Mouse (Mus musculus): ENCODE results near the gene Rpa1. TPM values are rescaled to one million over a fixed set of nuclear protein-coding genes. Genes with fewer than 3 reads are reported as not detected.
"Not testable (repeated sequence)": the region's sequence is repeated elsewhere in the genome, so short reads cannot be mapped to it uniquely, and the experiment has no call there.

Rpa1 gene
- polyA plus RNA-seq, 1 experiment from 2014 or later, result 154 TPM

- H3K27me3 ChIP-seq (ENCODE audit: control insufficient read depth, insufficient read depth, low read length), result no peaks in the 10 kb centered on the region
- H3K4me2 ChIP-seq (ENCODE audit: low read depth, severe bottlenecking), result no peak overlapping the region
- no peaks in the 10 kb centered on the region for H3K4me1 ChIP-seq (ENCODE audit: control insufficient read depth, insufficient read depth, low read length)
- peaks cover 15% of the 10 kb centered on the region; the same call in 1 of the 2 replicates for H3K36me3 ChIP-seq (ENCODE audit: control insufficient read depth, insufficient read depth, low read length)
- H3K27ac ChIP-seq (replicated peaks; ENCODE audit: low read depth, low read length), result no peak overlapping the region
- DNase-seq (ENCODE audit: low spot score) (no peak), ATAC-seq (ENCODE audit: insufficient number of reproducible peaks, low FRiP score, low TSS enrichment, low read depth) (no peak)
- 60% methylated on average over 11 of the region's 11 CpGs for WGBS
- H3K4me3 ChIP-seq (ENCODE audit: low read depth, low read length), result no peak overlapping the region
- H3K9me3 ChIP-seq (ENCODE audit: control insufficient read depth, low read length), result no peaks in the 10 kb centered on the region
- H3K9ac ChIP-seq (ENCODE audit: low read length), result no peak overlapping the region
Measured at GRCm38 (mm10) chr11:75298491-75298890, 49.6 kb downstream of the Rpa1 start.

- Histone ChIP-seq H3K9me3 (ENCODE audit: control insufficient read depth, low read length) (no peaks in the 10 kb centered on the region), H3K4me1 (ENCODE audit: control insufficient read depth, insufficient read depth, low read length) (no peaks in the 10 kb centered on the region), H3K27me3 (ENCODE audit: control insufficient read depth, insufficient read depth, low read length) (no peaks in the 10 kb centered on the region; the same call in 1 of the 2 replicates), H3K27ac (replicated peaks; ENCODE audit: low read depth, low read length) (no peak overlapping the region), H3K4me3 (ENCODE audit: low read depth, low read length) (no peak overlapping the region), H3K36me3 (ENCODE audit: control insufficient read depth, insufficient read depth, low read length) (peaks cover 13% of the 10 kb centered on the region; the same call in 1 of the 2 replicates), H3K9ac (ENCODE audit: low read length) (no peak overlapping the region), H3K4me2 (ENCODE audit: low read depth, severe bottlenecking) (no peak overlapping the region)
- DNase-seq (ENCODE audit: low spot score), result no peak
- no peak for ATAC-seq (ENCODE audit: insufficient number of reproducible peaks, low FRiP score, low TSS enrichment, low read depth)
- 80% methylated on average over 9 of the region's 9 CpGs for WGBS
Measured at GRCm38 (mm10) chr11:75297631-75298030, 50.5 kb downstream of the Rpa1 start.

GRCm38 (mm10) chr11:75296406-75297005 lies 51.6 kb downstream of the Rpa1 start:
- Histone ChIP-seq H3K27ac (replicated peaks; ENCODE audit: low read depth, low read length) (no peak overlapping the region), H3K27me3 (ENCODE audit: control insufficient read depth, insufficient read depth, low read length) (peaks cover 9% of the 10 kb centered on the region), H3K9me3 (ENCODE audit: control insufficient read depth, low read length) (no peaks in the 10 kb centered on the region), H3K4me1 (ENCODE audit: control insufficient read depth, insufficient read depth, low read length) (no peaks in the 10 kb centered on the region), H3K4me2 (ENCODE audit: low read depth, severe bottlenecking) (no peak overlapping the region), H3K36me3 (ENCODE audit: control insufficient read depth, insufficient read depth, low read length) (peaks cover 9% of the 10 kb centered on the region; the same call in 1 of the 2 replicates), H3K4me3 (ENCODE audit: low read depth, low read length) (no peak overlapping the region), H3K9ac (ENCODE audit: low read length) (no peak overlapping the region)
- DNase-seq (ENCODE audit: low spot score) (no peak), ATAC-seq (ENCODE audit: insufficient number of reproducible peaks, low FRiP score, low TSS enrichment, low read depth) (no peak)
- WGBS, result 65% methylated on average over 9 of the region's 9 CpGs

GRCm38 (mm10) chr11:75295534-75295933 lies 52.6 kb downstream of the Rpa1 start:
- not testable (repeated sequence) for DNase-seq (ENCODE audit: low spot score); H3K36me3 ChIP-seq (ENCODE audit: control insufficient read depth, insufficient read depth, low read length); H3K4me2 ChIP-seq (ENCODE audit: low read depth, severe bottlenecking); H3K27ac ChIP-seq (replicated peaks; ENCODE audit: low read depth, low read length); H3K9ac ChIP-seq (ENCODE audit: low read length); H3K4me3 ChIP-seq (ENCODE audit: low read depth, low read length); H3K4me1 ChIP-seq (ENCODE audit: control insufficient read depth, insufficient read depth, low read length); H3K9me3 ChIP-seq (ENCODE audit: control insufficient read depth, low read length); ATAC-seq (ENCODE audit: insufficient number of reproducible peaks, low FRiP score, low TSS enrichment, low read depth)
- H3K27me3 ChIP-seq (ENCODE audit: control insufficient read depth, insufficient read depth, low read length), result peaks cover 12% of the 10 kb centered on the region
- WGBS, result 90% methylated on average over 5 of the region's 5 CpGs

GRCm38 (mm10) chr11:75294862-75295261 lies 53.3 kb downstream of the Rpa1 start:
- Histone ChIP-seq H3K9me3 (ENCODE audit: control insufficient read depth, low read length) (no peaks in the 10 kb centered on the region), H3K4me2 (ENCODE audit: low read depth, severe bottlenecking) (no peak overlapping the region), H3K4me3 (ENCODE audit: low read depth, low read length) (no peak overlapping the region), H3K36me3 (ENCODE audit: control insufficient read depth, insufficient read depth, low read length) (no peaks in the 10 kb centered on the region), H3K27ac (replicated peaks; ENCODE audit: low read depth, low read length) (no peak overlapping the region), H3K27me3 (ENCODE audit: control insufficient read depth, insufficient read depth, low read length) (peaks cover 12% of the 10 kb centered on the region), H3K9ac (ENCODE audit: low read length) (no peak overlapping the region), H3K4me1 (ENCODE audit: control insufficient read depth, insufficient read depth, low read length) (no peaks in the 10 kb centered on the region)
- DNase-seq (ENCODE audit: low spot score), result no peak
- no peak for ATAC-seq (ENCODE audit: insufficient number of reproducible peaks, low FRiP score, low TSS enrichment, low read depth)
- WGBS, result 66% methylated on average over 9 of the region's 9 CpGs

GRCm38 (mm10) chr11:75293852-75294361 lies 54.2 kb downstream of the Rpa1 start:
- Histone ChIP-seq H3K27ac (replicated peaks; ENCODE audit: low read depth, low read length) (no peak overlapping the region), H3K4me1 (ENCODE audit: control insufficient read depth, insufficient read depth, low read length) (no peaks in the 10 kb centered on the region), H3K4me2 (ENCODE audit: low read depth, severe bottlenecking) (no peak overlapping the region), H3K9ac (ENCODE audit: low read length) (no peak overlapping the region), H3K9me3 (ENCODE audit: control insufficient read depth, low read length) (no peaks in the 10 kb centered on the region), H3K4me3 (ENCODE audit: low read depth, low read length) (no peak overlapping the region), H3K27me3 (ENCODE audit: control insufficient read depth, insufficient read depth, low read length) (peaks cover 12% of the 10 kb centered on the region), H3K36me3 (ENCODE audit: control insufficient read depth, insufficient read depth, low read length) (no peaks in the 10 kb centered on the region)
- ATAC-seq (ENCODE audit: insufficient number of reproducible peaks, low FRiP score, low TSS enrichment, low read depth) (no peak), DNase-seq (ENCODE audit: low spot score) (no peak)
- 42% methylated on average over 21 of the region's 21 CpGs for WGBS

GRCm38 (mm10) chr11:75292281-75292680 lies 55.8 kb downstream of the Rpa1 start:
- 81% methylated on average over 7 of the region's 7 CpGs for WGBS
- ATAC-seq (ENCODE audit: insufficient number of reproducible peaks, low FRiP score, low TSS enrichment, low read depth), result no peak
- Histone ChIP-seq H3K9ac (ENCODE audit: low read length) (no peak overlapping the region), H3K27ac (replicated peaks; ENCODE audit: low read depth, low read length) (no peak overlapping the region), H3K4me3 (ENCODE audit: low read depth, low read length) (no peak overlapping the region), H3K36me3 (ENCODE audit: control insufficient read depth, insufficient read depth, low read length) (no peaks in the 10 kb centered on the region), H3K4me2 (ENCODE audit: low read depth, severe bottlenecking) (no peak overlapping the region), H3K9me3 (ENCODE audit: control insufficient read depth, low read length) (no peaks in the 10 kb centered on the region), H3K27me3 (ENCODE audit: control insufficient read depth, insufficient read depth, low read length) (peaks cover 12% of the 10 kb centered on the region), H3K4me1 (ENCODE audit: control insufficient read depth, insufficient read depth, low read length) (no peaks in the 10 kb centered on the region)
- no peak for DNase-seq (ENCODE audit: low spot score)

GRCm38 (mm10) chr11:75291389-75292215 lies 56.5 kb downstream of the Rpa1 start:
- no peaks in the 10 kb centered on the region for H3K36me3 ChIP-seq (ENCODE audit: control insufficient read depth, insufficient read depth, low read length)
- no peak overlapping the region for H3K27ac ChIP-seq (replicated peaks; ENCODE audit: low read depth, low read length)
- peaks cover 12% of the 10 kb centered on the region for H3K27me3 ChIP-seq (ENCODE audit: control insufficient read depth, insufficient read depth, low read length)
- DNase-seq (ENCODE audit: low spot score) (no peak), ATAC-seq (ENCODE audit: insufficient number of reproducible peaks, low FRiP score, low TSS enrichment, low read depth) (no peak)
- H3K9me3 ChIP-seq (ENCODE audit: control insufficient read depth, low read length), result no peaks in the 10 kb centered on the region
- 33% methylated on average over 25 of the region's 25 CpGs for WGBS
- 0 out of 2 replicates have a peak overlapping the region, but pooled peaks have one; percentile 24 for H3K9ac ChIP-seq (ENCODE audit: low read length)
- no peaks in the 10 kb centered on the region for H3K4me1 ChIP-seq (ENCODE audit: control insufficient read depth, insufficient read depth, low read length)
- no peak overlapping the region for H3K4me2 ChIP-seq (ENCODE audit: low read depth, severe bottlenecking)
- no peak overlapping the region for H3K4me3 ChIP-seq (ENCODE audit: low read depth, low read length)
